Mouse (Mus musculus): ENCODE measurements around the gene Metap2.

- TF ChIP-seq CTCF (IDR thresholded peaks at IDR 0.05; ENCODE audit: extremely low read depth, insufficient read depth, insufficient read length, insufficient replicate concordance) (peak; percentile 22; the same call in 1 of the 2 replicates), POLR2A (IDR thresholded peaks at IDR 0.05; ENCODE audit: low read depth, low read length) (no peak)
Observed at GRCm38 (mm10) chr10:93818661-93819060, 78.2 kb downstream of the Metap2 start.
